Mouse (Mus musculus): ENCODE measurements around the gene Mthfd1l.

DNA sequence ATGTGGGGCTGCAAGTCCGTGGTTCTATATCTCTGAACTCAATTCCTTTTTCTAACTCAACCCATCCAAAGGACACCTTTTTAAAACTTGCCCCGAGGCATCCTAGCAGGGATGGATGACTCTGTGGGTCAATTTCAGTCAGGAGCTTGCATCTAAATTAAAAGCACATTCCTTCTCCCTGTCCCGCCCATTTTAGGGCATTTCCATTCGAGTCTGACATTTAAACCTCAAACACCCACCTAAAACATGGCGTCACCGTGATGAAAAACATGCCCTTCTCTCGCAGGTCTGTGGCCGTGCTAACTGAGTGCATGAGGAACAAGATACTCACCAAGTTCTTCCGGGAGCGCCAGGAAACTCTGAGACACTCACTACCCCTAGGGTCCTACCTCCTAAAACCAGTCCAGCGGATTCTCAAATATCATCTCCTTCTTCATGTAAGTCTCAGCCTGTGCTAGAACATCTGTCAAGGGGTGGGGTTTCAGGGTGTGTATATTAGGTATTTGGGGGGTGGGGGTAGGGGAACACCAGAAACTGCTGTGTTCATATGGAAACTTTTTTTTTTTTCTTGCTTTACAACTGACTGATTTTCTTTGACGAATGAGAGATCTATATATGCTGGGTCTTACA is 39.5 kb upstream of the Mthfd1l start:
- TF ChIP-seq EP300 (optimal IDR thresholded peaks at IDR 0.05): no peak
- TF ChIP-seq CTCF (IDR thresholded peaks at IDR 0.05; ENCODE audit: low read depth): no peak

Measured in stomach, postnatal 0 days (tissue).